Mouse (Mus musculus) olfactory bulb, adult 2 months (tissue): ENCODE data around the gene Rpl39.

Source experiments
- CTCF ChIP-seq: fragments of 200-500 bp; IDR thresholded peaks from 2 replicates; pipeline ENCODE4 v1.5.1; 2012; ENCODE audit warnings: low read depth, mild to moderate bottlenecking, low read length, moderate library complexity; ENCODE audit not compliant: insufficient read depth
- POLR2A ChIP-seq: fragments of 200-500 bp; IDR thresholded peaks from 2 replicates; pipeline ENCODE4 v1.6.1; 2012; ENCODE audit warnings: mild to moderate bottlenecking, low read depth, low read length, moderate library complexity; ENCODE audit not compliant: insufficient read depth

GRCm38 (mm10) chrX:37076651-37077050 lies 8.6 kb downstream of the Rpl39 start:
- TF ChIP-seq POLR2A, result no peak
- TF ChIP-seq CTCF, result no peak
